Mouse (Mus musculus): ENCODE measurements around the gene E2f8. TPM values are rescaled to one million over a fixed set of nuclear protein-coding genes. Genes with fewer than 3 reads are reported as not detected.

E2f8 gene
- polyA plus RNA-seq, 1 experiment from 2014 or later: 22.6 TPM

- H3K9me3 ChIP-seq: no peaks in the 10 kb centered on the region
- H3K27me3 ChIP-seq (replicated peaks): no peaks in the 10 kb centered on the region
- H3K27ac ChIP-seq: no peak overlapping the region
- no peaks in the 10 kb centered on the region for H3K4me1 ChIP-seq
- H3K9ac ChIP-seq: no peak overlapping the region
- peaks cover 66% of the 10 kb centered on the region for H3K36me3 ChIP-seq
- WGBS: 96% methylated on average over 21 of the region's 21 CpGs
- no peak overlapping the region for H3K4me3 ChIP-seq (replicated peaks)
- no peak for ATAC-seq (ENCODE audit: insufficient read depth, low FRiP score, low read depth)
- no peak overlapping the region for H3K4me2 ChIP-seq
Measured at GRCm38 (mm10) chr7:48870579-48871180, 10.7 kb downstream of the E2f8 start.

GRCm38 (mm10) chr7:48870144-48870543, 11.3 kb downstream of the E2f8 start:
- Histone ChIP-seq H3K4me3 (replicated peaks) (no peak overlapping the region), H3K27me3 (replicated peaks) (no peaks in the 10 kb centered on the region), H3K4me1 (no peaks in the 10 kb centered on the region), H3K36me3 (peaks cover 66% of the 10 kb centered on the region), H3K9me3 (no peaks in the 10 kb centered on the region), H3K4me2 (no peak overlapping the region), H3K9ac (no peak overlapping the region), H3K27ac (no peak overlapping the region)
- 88% methylated on average over 6 of the region's 6 CpGs for WGBS
- no peak for ATAC-seq (ENCODE audit: insufficient read depth, low FRiP score, low read depth)

- Histone ChIP-seq H3K4me1 (no peaks in the 10 kb centered on the region), H3K4me2 (no peak overlapping the region), H3K27me3 (replicated peaks) (no peaks in the 10 kb centered on the region), H3K27ac (no peak overlapping the region), H3K9me3 (no peaks in the 10 kb centered on the region), H3K4me3 (replicated peaks) (no peak overlapping the region), H3K9ac (no peak overlapping the region), H3K36me3 (peaks cover 59% of the 10 kb centered on the region)
- 91% methylated on average over 18 of the region's 18 CpGs for WGBS
- no peak for ATAC-seq (ENCODE audit: insufficient read depth, low FRiP score, low read depth)
Measured at GRCm38 (mm10) chr7:48867576-48867975, 13.8 kb downstream of the E2f8 start.

- no peak for ATAC-seq (ENCODE audit: insufficient read depth, low FRiP score, low read depth)
- no peaks in the 10 kb centered on the region for H3K27me3 ChIP-seq (replicated peaks)
- H3K4me2 ChIP-seq: no peak overlapping the region
- H3K9ac ChIP-seq: no peak overlapping the region
- WGBS: 84% methylated on average over 9 of the region's 9 CpGs
- no peak overlapping the region for H3K4me3 ChIP-seq (replicated peaks)
- no peak overlapping the region for H3K27ac ChIP-seq
- peaks cover 33% of the 10 kb centered on the region for H3K36me3 ChIP-seq
- H3K4me1 ChIP-seq: no peaks in the 10 kb centered on the region
- no peaks in the 10 kb centered on the region for H3K9me3 ChIP-seq
Measured at GRCm38 (mm10) chr7:48864671-48865458, 16.5 kb downstream of the E2f8 start.

GRCm38 (mm10) chr7:48864199-48864598, 17.2 kb downstream of the E2f8 start:
- H3K4me1 ChIP-seq: no peaks in the 10 kb centered on the region
- H3K27ac ChIP-seq: no peak overlapping the region
- ATAC-seq (ENCODE audit: insufficient read depth, low FRiP score, low read depth): no peak
- H3K4me3 ChIP-seq (replicated peaks): no peak overlapping the region
- H3K36me3 ChIP-seq: peaks cover 31% of the 10 kb centered on the region
- no peaks in the 10 kb centered on the region for H3K9me3 ChIP-seq
- H3K27me3 ChIP-seq (replicated peaks): no peaks in the 10 kb centered on the region
- no peak overlapping the region for H3K4me2 ChIP-seq
- H3K9ac ChIP-seq: no peak overlapping the region

GRCm38 (mm10) chr7:48861796-48862195, 19.6 kb downstream of the E2f8 start:
- no peak overlapping the region for H3K4me3 ChIP-seq (replicated peaks)
- H3K9me3 ChIP-seq: no peaks in the 10 kb centered on the region
- H3K4me2 ChIP-seq: no peak overlapping the region
- peaks cover 12% of the 10 kb centered on the region for H3K36me3 ChIP-seq
- WGBS: 87% methylated on average over 4 of the region's 4 CpGs
- H3K9ac ChIP-seq: no peak overlapping the region
- no peak overlapping the region for H3K27ac ChIP-seq
- ATAC-seq (ENCODE audit: insufficient read depth, low FRiP score, low read depth): no peak
- no peaks in the 10 kb centered on the region for H3K27me3 ChIP-seq (replicated peaks)
- no peaks in the 10 kb centered on the region for H3K4me1 ChIP-seq

GRCm38 (mm10) chr7:48860948-48861347, 20.4 kb downstream of the E2f8 start:
- H3K4me2 ChIP-seq: no peak overlapping the region
- H3K4me3 ChIP-seq (replicated peaks): no peak overlapping the region
- no peaks in the 10 kb centered on the region for H3K4me1 ChIP-seq
- peaks cover 7% of the 10 kb centered on the region; the same call in 1 of the 2 replicates for H3K36me3 ChIP-seq
- H3K27ac ChIP-seq: no peak overlapping the region
- H3K9me3 ChIP-seq: no peaks in the 10 kb centered on the region
- no peak overlapping the region for H3K9ac ChIP-seq
- 44% methylated on average over 1 of the region's 1 CpGs for WGBS
- no peak for ATAC-seq (ENCODE audit: insufficient read depth, low FRiP score, low read depth)
- H3K27me3 ChIP-seq (replicated peaks): no peaks in the 10 kb centered on the region

- H3K27me3 ChIP-seq (replicated peaks): no peaks in the 10 kb centered on the region
- no peak for ATAC-seq (ENCODE audit: insufficient read depth, low FRiP score, low read depth)
Measured at GRCm38 (mm10) chr7:48859362-48859761, 22.0 kb downstream of the E2f8 start.

GRCm38 (mm10) chr7:48858257-48858656, 23.1 kb downstream of the E2f8 start:
- H3K4me1 ChIP-seq: no peaks in the 10 kb centered on the region
- no peak overlapping the region for H3K9ac ChIP-seq
- H3K4me3 ChIP-seq (replicated peaks): no peak overlapping the region
- no peak overlapping the region for H3K4me2 ChIP-seq
- H3K9me3 ChIP-seq: no peaks in the 10 kb centered on the region
- no peak for ATAC-seq (ENCODE audit: insufficient read depth, low FRiP score, low read depth)
- WGBS: 30% methylated on average over 1 of the region's 1 CpGs
- H3K36me3 ChIP-seq: no peaks in the 10 kb centered on the region
- no peak overlapping the region for H3K27ac ChIP-seq
- H3K27me3 ChIP-seq (replicated peaks): no peaks in the 10 kb centered on the region

More at GRCm38 (mm10) chr7:48859362-48859761, 22.0 kb downstream of the E2f8 start:
- Histone ChIP-seq H3K9me3 (no peaks in the 10 kb centered on the region), H3K9ac (no peak overlapping the region), H3K27ac (no peak overlapping the region), H3K36me3 (no peaks in the 10 kb centered on the region), H3K4me2 (no peak overlapping the region), H3K4me1 (no peaks in the 10 kb centered on the region), H3K4me3 (replicated peaks) (no peak overlapping the region)
- 77% methylated on average over 4 of the region's 4 CpGs for WGBS

- H3K36me3 ChIP-seq: no peaks in the 10 kb centered on the region
- no peak overlapping the region for H3K4me3 ChIP-seq (replicated peaks)
- H3K4me2 ChIP-seq: no peak overlapping the region
- H3K27me3 ChIP-seq (replicated peaks): no peaks in the 10 kb centered on the region
- no peak for ATAC-seq (ENCODE audit: insufficient read depth, low FRiP score, low read depth)
- H3K9me3 ChIP-seq: no peaks in the 10 kb centered on the region
- H3K9ac ChIP-seq: no peak overlapping the region
- WGBS: 90% methylated on average over 3 of the region's 3 CpGs
- no peak overlapping the region for H3K27ac ChIP-seq
- H3K4me1 ChIP-seq: no peaks in the 10 kb centered on the region
Measured at GRCm38 (mm10) chr7:48855461-48855860, 25.9 kb downstream of the E2f8 start.

GRCm38 (mm10) chr7:48853496-48853895, 27.9 kb downstream of the E2f8 start:
- Histone ChIP-seq H3K9ac (no peak overlapping the region), H3K9me3 (no peaks in the 10 kb centered on the region), H3K27me3 (replicated peaks) (no peaks in the 10 kb centered on the region), H3K4me1 (no peaks in the 10 kb centered on the region), H3K4me2 (no peak overlapping the region), H3K4me3 (replicated peaks) (no peak overlapping the region), H3K27ac (no peak overlapping the region), H3K36me3 (no peaks in the 10 kb centered on the region)
- ATAC-seq (ENCODE audit: insufficient read depth, low FRiP score, low read depth): no peak
- 84% methylated on average over 13 of the region's 13 CpGs for whole genome bisulfite sequencing

- Histone ChIP-seq H3K36me3 (no peaks in the 10 kb centered on the region), H3K4me3 (replicated peaks) (no peak overlapping the region), H3K4me2 (no peak overlapping the region), H3K9ac (no peak overlapping the region), H3K27me3 (replicated peaks) (no peaks in the 10 kb centered on the region), H3K4me1 (no peaks in the 10 kb centered on the region), H3K9me3 (no peaks in the 10 kb centered on the region), H3K27ac (no peak overlapping the region)
- no peak for ATAC-seq (ENCODE audit: insufficient read depth, low FRiP score, low read depth)
- 83% methylated on average over 6 of the region's 6 CpGs for WGBS
Measured at GRCm38 (mm10) chr7:48851529-48852104, 29.8 kb downstream of the E2f8 start.

All from stomach, embryonic 15.5 days (tissue).